Mouse (Mus musculus): ENCODE data around the gene Elovl6. TPM values are rescaled to one million over a fixed set of nuclear protein-coding genes. Genes with fewer than 3 reads are reported as not detected.

Gene Elovl6
- total RNA-seq, 2 experiments from 2014 or later: 13.2 to 24.6 TPM

DNA sequence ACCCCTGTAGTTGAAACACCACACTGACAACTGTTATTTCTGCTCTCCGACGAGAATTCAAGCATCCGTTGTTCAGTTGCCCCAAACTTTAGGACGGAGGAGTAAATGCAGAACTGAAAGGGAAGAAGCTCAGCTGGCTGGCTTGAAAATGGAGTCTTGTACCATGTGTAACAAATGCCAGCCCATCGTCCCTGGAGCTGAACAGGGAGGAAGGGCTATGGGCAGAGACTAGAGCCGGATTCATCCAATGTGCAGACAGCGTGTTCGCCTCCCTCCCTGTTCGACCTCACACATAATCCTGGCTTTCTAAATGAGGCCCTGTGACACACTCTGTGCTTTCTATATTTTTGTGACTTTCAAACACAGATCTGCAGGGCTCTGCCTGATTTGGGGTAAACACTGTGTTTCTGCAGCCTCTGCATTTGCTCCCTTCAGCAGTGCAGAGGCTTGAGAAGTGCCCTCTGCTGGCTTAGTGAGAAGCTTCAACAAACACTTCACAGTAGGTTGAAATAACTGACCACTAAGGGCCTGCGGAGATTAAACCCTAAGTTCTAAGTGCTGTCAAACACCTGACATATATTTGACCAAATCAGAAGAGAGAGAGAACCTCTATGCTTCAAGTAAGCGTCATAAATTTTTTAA is 102.2 kb downstream of the Elovl6 start:
- ATAC-seq (replicated peaks; ENCODE audit: poor library complexity, severe bottlenecking): peak; percentile 57

DNA sequence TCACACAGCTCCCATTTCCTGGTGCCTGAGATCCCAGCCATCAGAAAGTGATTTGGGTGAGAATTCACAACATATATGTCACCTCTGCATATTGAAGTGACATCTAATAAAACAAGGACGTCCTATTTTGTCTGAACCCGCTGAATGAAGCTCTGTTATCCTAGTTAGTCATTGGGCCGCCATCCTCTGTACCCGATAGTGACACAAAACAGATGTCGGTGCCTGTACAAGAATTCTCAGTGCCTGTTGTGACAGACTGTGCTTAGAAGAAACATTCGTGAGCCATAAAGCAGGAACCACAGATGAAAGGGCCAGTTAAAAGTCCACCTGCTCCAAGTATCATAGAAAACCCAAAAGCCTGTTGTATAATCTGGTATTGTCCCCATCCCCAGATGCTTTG is 105.3 kb downstream of the Elovl6 start:
- no peak for ATAC-seq (replicated peaks; ENCODE audit: poor library complexity, severe bottlenecking)

DNA sequence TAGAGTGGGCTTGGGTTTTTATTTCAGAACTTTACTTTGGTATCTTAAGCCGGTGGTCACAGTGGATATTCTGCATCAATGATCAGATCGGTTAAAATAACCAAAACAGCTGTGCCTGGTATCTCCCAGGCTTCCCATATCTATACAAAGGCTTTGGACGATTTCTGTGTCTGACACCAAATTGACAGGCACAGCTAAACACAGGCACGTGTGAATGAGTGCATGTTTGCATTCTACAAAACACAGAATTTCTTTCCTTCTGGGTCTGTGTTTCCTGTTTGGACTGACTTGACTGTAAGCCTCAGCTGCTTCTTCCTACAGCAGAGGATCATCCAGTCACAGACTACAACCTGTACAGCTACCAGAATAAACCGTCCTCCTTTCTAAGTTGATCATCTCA is 107.5 kb downstream of the Elovl6 start:
- ATAC-seq (replicated peaks; ENCODE audit: poor library complexity, severe bottlenecking): no peak

DNA sequence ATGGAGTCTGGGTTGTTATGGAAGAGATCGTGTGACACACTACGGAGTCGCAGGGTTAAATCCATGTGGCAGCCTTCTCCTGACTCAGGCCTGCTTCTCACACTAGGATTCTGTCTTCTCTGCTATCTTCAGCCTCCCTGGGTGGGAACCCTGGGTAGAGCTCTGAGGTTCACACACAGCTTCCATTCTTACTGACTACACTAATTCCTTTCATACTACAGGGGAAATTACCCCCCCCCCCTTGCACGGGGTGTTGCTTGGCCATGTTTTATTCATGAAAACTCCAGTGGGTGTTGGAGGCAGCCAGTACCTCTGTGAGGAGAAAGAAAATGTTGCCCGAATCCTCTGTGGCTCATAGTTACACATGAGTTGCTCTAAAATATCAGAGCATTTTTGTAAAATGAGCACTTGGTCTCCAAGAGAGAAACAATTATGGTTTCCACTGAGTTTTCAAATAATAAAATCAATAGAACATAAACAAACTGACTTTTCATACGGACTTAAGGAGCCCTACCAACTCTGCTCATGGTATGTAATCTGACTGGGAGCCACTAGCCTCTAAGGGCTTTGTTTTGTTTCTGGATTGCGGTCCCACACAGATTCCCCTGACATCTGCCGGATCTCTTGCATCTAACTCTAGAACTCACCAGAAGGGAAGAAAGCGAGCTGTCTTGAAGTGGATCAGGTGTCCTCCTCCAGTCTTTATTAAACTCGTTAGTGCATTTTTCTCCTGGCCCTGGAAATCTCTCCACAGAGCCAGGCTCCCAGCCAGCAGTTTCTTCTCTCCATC is 108.3 kb downstream of the Elovl6 start:
- ATAC-seq (replicated peaks; ENCODE audit: poor library complexity, severe bottlenecking): no peak

DNA sequence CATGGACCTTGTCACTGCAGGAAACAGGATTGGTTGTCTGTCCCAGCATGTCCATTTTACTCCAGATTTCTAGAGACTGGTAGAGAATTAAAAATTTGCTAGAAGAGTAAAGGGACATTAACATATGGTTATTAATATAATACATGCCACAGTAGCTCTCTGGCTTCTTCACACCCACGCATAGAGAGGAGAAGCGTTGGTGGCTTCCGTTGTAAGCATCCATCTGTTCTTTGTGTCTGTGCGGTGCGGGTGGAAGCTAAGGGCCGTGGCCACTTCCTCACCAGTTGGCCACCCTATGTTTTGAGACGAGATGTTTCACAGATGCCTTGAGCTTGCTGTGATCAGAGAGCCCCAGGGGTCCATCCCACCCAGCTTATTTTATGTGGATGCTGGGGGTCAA is 109.5 kb downstream of the Elovl6 start:
- ATAC-seq (replicated peaks; ENCODE audit: poor library complexity, severe bottlenecking): no peak

DNA sequence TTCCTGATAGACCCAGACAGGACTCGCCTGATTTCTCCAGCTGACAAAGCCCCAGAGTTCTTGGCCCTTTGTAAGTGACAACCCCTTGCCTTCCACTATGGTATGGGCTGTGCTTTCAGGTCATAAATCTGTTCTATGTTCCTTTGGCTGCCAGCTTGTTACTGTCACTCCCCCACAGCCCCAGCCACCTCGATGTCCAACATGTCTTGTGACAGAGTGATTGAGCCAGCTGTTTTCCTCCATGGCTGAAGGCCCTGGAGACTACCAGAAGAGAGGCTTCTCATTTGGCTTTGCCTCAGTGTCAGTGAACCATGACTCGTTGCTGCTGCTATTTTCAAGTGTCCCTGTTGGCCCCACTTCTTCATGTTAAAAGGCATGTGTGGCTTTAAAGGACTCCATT is 113.3 kb downstream of the Elovl6 start:
- ATAC-seq (replicated peaks; ENCODE audit: poor library complexity, severe bottlenecking): no peak

DNA sequence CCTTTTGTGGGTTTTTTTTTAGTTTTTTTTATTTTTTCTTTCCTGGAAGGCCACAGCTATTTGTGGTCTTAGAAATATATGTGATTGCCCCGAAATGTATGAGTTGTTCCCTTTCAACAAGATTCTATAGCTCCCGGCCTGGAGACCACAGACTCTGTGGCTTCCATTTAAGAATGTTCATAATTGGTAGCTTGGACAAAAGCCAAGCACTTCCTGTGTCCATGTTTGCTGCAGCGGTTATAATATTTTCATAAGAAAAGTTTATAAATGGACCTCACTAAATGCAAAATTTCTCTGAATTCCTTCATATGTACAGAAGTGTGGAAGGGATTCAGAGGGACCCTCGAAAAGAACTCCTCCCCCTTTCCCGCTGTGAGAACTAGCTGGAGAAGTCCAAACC is 114.6 kb downstream of the Elovl6 start:
- no peak for ATAC-seq (replicated peaks; ENCODE audit: poor library complexity, severe bottlenecking)

DNA sequence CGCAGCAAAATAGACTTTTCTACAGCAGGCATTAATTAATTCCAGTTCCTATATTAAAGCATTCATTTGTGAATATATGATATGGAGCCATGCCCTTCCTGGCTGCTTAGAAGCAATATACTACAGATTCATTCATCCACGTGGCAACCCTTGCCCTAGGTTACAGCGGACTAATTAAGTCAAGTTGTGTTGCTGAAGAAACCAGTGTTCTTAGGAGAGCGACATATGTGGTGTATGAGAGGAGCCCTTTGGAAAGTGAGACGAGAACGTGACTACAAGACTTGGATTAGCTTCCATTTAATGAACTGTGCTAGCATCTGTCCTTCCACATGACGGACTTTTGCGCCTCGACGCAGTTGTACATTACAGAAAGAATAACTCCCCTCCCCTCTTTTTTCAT is 115.2 kb downstream of the Elovl6 start:
- ATAC-seq (replicated peaks; ENCODE audit: poor library complexity, severe bottlenecking): no peak

DNA sequence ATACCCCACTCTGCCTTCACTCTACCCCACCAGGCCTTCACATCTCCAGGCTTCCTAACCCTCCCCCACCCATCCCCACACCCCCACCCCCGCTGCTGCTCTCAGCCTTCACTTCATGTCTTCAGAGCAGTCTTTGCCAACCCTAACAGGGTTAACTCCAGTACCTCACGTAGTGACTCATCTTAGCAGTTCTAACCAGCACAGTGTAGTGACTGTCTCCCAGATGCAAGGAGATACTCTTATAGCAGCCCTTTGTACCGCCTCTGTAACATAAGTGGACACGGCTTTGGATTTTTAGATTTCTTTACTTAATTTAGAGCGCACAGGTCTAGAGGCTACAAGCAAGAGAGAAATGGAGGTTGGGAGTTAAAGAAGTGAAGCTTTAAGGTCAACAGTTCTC is 116.4 kb downstream of the Elovl6 start:
- ATAC-seq (replicated peaks; ENCODE audit: poor library complexity, severe bottlenecking): no peak

DNA sequence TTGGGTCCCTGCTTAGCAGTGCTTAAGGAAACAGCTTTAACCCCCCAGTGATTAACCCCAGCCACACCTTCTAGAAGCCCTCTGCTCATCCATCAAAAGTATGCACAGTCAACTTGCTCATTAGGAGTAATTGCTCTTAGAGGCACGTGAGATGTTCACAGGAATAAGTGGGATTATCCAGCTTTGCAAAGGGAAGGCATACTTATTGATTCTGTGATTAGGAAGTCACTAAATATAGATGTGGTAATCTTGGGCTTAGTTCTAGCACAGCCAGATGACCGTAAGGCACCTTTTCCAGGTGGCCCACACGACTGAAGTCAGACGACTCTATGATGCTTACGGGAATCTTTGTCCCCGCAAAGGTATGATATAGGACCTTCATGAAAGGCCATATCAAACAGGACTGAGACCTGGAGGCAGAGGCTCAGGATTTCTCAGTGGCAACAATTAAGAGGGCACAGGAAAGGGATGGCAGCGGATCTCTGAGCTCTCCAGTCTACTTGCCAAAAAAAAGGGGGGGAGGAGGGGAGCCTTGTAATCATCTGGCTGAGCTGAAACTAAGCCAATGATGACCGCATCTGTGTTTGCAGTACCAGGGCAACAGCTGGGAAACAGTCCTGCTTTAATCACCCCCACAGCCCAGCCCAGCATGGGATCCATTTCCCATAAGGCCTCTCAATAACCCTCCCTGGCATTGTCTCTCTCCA is 117.6 kb downstream of the Elovl6 start:
- ATAC-seq (replicated peaks; ENCODE audit: poor library complexity, severe bottlenecking): no peak

DNA sequence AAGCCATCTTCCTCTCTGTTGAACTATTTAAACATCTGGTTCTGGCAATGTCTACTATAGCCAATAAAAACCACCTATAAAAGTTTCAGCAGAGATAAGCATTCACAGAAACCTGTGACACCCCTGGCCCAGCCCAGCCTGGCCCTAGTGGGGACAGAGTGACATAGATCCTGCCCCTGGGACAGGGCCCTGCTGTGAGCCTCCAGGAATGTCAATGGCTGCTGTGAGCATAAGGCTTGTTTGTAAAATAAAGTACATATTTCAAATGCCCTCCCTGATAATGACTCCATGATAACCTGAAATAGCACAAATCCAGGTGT is 118.1 kb downstream of the Elovl6 start:
- ATAC-seq (replicated peaks; ENCODE audit: poor library complexity, severe bottlenecking): no peak

DNA sequence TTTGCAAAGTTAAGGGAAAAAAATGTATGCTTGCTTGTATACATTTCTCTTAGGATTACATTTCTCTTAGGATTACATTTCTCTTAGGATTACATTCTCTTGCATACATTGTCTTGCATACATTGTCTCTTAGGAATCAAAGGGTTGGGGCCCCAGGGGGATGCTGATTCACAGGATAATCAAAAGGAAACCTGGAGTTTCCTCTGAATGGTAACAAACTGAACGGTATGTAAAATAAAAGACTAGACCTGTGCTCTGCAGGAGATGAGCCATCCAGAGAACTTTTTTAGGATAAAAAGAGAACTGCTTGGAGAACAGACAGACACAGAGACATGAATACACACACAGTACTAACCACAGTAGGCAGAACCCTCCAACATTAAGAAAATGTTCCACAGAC is 118.8 kb downstream of the Elovl6 start:
- no peak for ATAC-seq (replicated peaks; ENCODE audit: poor library complexity, severe bottlenecking)

DNA sequence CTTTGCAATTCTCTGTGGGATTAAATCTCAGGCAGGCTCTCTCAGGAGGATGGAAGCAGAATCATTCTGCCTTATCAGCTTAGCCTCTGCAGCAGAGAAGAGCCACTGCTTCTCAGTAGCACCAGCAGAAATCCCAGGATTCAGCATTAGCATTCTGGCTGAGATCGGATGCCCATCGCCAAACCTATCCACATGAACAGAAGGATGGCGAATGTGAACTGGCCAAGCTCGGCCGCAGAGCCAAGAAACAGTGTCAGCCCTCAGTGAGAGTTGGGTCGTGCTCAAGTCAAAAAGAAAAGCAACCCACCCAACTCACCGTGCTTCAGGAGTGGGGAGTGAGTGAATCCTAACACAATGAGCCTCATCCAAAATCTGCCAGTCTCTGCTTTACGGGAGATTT is 119.6 kb downstream of the Elovl6 start:
- no peak for ATAC-seq (replicated peaks; ENCODE audit: poor library complexity, severe bottlenecking)

DNA sequence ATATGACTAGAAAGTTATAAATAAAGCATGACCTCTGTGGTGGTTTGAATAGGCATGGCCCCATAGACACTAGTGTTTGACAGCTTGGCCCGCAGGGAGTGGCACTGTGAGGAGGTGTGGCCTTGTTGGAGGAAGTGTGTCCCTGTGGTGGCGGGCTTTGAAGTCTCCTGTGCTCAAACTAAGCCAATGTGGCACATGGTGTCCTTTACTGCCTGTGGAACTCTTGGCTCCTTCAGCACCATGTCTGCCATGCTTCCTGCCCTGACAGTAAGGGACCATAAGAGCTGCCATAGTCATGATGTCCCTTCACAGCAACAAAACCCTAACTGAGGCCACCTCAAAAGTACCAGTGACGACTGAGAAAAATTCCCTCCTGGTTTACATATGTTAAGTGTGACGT is 120.3 kb downstream of the Elovl6 start:
- ATAC-seq (replicated peaks; ENCODE audit: poor library complexity, severe bottlenecking): no peak

DNA sequence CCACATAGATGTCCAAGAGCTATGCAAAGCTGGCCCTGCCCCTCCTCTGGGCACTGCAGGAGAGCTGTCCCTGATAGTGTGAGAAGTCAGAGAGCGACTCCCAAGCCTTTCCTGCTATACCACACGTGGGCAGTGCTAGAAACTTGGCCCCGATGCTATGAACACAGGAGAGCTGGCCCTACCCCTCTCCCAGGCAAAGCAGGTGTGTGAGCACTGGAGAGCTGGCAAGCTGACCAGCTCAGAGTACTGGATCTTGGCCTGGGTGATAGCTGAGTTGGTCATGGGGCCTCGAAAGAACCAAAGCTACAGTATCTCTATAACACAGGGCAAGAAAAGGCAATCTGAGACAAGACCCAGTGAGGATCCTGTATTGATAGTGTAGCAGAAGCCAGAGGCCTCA is 124.4 kb downstream of the Elovl6 start:
- no peak for ATAC-seq (replicated peaks; ENCODE audit: poor library complexity, severe bottlenecking)

DNA sequence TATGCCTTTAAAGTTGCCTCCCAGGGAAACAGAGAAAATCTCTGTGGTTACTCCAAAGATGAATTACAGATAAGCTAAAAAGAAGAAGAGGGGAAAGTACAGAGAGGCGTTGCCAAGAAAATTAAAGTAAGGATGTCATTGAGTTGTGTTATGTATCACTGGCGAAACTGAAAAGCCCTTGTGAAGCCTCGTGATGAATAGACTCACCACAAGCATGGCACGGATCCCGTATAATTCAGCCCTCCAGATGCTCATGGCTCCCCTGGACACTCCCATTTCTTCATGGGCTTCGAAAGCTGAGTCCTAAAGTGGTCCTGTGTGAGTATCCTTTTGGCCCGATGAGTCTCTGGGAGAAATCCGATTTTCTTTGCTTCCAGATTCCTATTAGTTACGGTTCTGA is 125.1 kb downstream of the Elovl6 start:
- no peak for ATAC-seq (replicated peaks; ENCODE audit: poor library complexity, severe bottlenecking)

DNA sequence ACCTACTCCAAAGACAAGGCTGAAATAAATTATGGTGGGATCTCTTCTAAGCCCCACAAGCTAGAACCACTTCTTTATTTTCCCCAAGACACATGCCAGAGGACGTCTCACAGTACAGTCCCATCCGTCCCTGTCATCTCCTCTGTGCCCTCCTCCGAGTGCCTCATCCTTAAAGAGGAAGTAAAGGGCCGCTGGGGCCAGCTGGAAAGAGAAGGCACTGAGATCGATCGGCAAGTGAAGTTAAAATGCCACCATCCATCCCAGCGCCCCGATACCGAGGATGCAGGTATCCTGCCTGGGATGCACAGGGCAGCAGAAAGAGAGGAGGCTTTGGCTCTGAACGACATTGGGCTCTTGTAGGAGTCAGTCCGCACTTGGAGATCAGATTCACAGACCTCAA is 125.6 kb downstream of the Elovl6 start:
- ATAC-seq (replicated peaks; ENCODE audit: poor library complexity, severe bottlenecking): peak; percentile 52

DNA sequence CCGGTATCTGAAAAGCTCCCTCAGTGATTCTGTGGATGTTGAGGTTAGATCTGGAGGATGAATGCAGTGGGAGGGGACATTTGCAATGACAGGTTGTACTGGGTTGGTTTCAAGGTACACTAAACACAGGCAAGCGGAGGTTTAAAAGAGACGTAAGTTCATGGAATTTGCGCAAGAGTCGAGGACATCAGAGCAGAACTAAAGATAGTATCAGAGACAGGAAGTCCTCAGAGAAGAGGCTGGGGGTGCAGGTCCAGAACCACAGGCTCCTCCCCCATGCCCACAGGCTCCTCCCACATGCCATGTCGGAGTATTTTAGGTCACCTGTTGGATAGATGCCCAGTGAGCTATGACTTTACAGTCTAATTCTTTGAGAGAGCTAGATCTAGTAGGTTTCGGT is 126.6 kb downstream of the Elovl6 start:
- peak; percentile 97 for ATAC-seq (replicated peaks; ENCODE audit: poor library complexity, severe bottlenecking)

DNA sequence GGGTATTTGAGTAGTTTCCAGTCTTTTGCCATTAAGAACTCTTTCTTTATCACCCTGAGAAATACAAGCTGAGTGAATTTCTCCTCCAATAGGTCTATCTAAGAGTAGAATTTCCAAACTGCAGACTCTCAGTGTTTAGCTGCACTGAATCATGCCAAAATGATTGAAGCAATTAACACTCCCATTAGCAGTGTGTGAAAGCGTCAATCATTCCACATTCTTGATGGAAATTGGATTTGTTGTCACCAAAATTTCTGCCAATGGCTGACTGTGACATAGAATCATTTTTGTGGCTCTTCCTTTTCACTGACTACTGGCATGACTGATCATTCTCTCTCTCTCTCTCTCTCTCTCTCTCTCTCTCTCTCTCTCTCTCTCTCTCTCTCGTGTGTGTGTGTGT is 131.8 kb downstream of the Elovl6 start:
- ATAC-seq (replicated peaks; ENCODE audit: poor library complexity, severe bottlenecking): no peak

DNA sequence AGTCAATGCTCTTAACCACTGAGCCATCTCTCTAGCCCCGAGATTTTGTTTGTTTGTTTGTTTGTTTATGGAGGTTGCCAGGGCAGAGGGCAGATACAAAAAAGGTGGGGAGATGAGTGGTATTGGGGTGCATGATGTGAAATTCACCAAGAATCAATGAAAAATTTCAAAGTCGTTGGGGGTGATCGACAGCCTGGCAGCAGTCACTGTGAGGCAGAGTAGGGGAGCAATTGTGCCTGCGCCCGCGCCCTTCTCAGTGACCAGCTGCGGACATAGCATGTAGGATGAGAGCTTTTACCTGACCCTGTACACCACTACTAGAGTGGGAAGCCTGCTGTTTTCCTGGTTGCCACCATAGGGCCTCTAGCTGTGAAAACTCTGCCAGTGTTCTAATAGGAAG is 143.8 kb downstream of the Elovl6 start:
- no peak for ATAC-seq (replicated peaks; ENCODE audit: poor library complexity, severe bottlenecking)

DNA sequence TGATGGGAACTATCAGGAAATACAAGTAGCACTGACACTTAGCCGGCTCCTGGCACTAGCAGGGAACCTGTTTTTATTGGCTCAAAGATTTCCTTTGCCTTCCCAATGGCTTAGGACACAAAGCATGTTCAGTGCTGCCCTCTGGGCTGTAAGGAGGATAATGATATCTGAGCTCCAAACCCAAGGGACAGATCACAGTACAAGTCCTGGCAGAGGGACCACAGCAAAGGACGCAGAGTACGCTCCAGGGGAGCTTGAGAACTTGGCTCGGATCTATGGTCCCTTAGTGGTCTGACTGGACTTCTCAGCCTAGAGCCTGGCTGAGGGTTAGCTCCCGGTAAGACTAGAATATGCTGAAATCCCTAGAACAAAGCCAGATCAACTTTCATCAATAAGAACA is 148.1 kb downstream of the Elovl6 start:
- ATAC-seq (replicated peaks; ENCODE audit: poor library complexity, severe bottlenecking): no peak

DNA sequence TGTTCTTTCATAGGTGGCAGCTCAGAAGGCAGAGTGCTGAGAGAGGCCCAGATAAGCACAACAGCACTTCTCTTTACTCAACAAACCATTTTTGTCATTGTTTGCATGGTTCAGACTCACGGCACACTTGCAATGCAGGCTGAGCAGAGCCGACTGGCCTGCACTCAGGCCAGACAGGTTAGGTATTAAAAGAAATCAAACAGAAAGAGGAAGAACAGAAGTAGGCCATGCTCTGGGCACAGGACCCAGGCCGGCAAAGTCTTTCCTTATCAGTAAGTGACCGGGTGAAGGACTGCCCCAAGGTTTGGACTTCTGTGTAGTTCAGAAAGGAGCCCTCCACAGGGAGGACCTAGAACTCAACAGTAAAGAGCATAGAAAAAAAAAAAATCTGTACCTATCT is 149.7 kb downstream of the Elovl6 start:
- ATAC-seq (replicated peaks; ENCODE audit: poor library complexity, severe bottlenecking): no peak
